28 mouse cellular contexts compared by ENCODE assay signal in the genomic region with DNA sequence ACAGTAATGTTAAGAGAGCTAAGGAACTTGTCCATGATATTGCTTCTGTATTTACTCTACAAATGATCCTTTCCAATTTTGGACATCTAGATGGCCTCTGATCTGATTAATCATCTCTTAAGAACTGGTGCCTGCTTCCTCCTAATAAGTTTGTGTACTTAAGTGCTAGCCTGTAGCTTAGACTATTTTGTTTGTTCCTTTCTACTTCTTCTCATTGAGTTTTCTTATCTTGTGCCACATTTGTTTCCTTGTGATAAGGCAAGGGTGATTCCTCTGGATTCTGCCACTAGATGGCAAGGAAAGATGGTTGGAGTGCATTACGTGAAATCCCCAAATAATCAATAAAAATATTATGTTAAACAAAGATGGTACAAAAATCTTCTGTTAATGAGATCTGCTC.
A peak's percentile ranks its signal among the peaks of the same experiment; 100 is the strongest.
DNase-seq lines count a peak whose midpoint lies in the region; ATAC-seq and TF ChIP-seq lines count a peak whose summit lies in the region.
"Had no signal": no experiment of that assay in that cellular context is flagged by ENCODE, and none has a peak within 500 bp of the region (broad histone marks: within the 10 kb centered on the region; RNA-seq: fewer than 3 reads in every experiment).

No protein-coding gene starts in this region.

- H3K27ac ChIP-seq in lung, postnatal 0 days (ENCODE audit: low read length) = no peak overlapping the region
- H3K27ac ChIP-seq: embryonic facial prominence, embryonic 13.5 days; embryonic facial prominence, embryonic 15.5 days; forebrain, embryonic 10.5 days; forebrain, embryonic 12.5 days had no signal

- no peaks in the 10 kb centered on the region for H3K9me3 ChIP-seq in lung, postnatal 0 days (ENCODE audit: low read length)
- no peaks in the 10 kb centered on the region for H3K9me3 ChIP-seq in G1E (replicated peaks)
- H3K9me3 ChIP-seq: embryonic facial prominence, embryonic 13.5 days; embryonic facial prominence, embryonic 15.5 days; forebrain, embryonic 10.5 days; forebrain, embryonic 12.5 days had no signal

- no peaks in the 10 kb centered on the region for H3K36me3 ChIP-seq in lung, postnatal 0 days (ENCODE audit: insufficient read depth, low read length)
- H3K36me3 ChIP-seq in G1E (replicated peaks) = no peaks in the 10 kb centered on the region
- H3K36me3 ChIP-seq: embryonic facial prominence, embryonic 13.5 days; embryonic facial prominence, embryonic 15.5 days; forebrain, embryonic 10.5 days; forebrain, embryonic 12.5 days had no signal

- ATAC-seq in lung, postnatal 0 days = peak; percentile 23; the same call in 1 of the 2 replicates
- ATAC-seq in G1E (ENCODE audit: extremely low read depth, insufficient number of reproducible peaks, low FRiP score, poor library complexity, severe bottlenecking) = peak; percentile 60
- ATAC-seq: CD4-positive, CD25-positive, alpha-beta regulatory T cell, adult 4 months; forebrain, embryonic 14.5 days; forebrain, embryonic 16.5 days had no signal

- H3K4me1 ChIP-seq in lung, postnatal 0 days (ENCODE audit: insufficient read depth, low read depth, low read length) = no peaks in the 10 kb centered on the region
- no peaks in the 10 kb centered on the region for H3K4me1 ChIP-seq in G1E (ENCODE audit: insufficient read depth, low read depth, low read length)
- H3K4me1 ChIP-seq: embryonic facial prominence, embryonic 13.5 days; embryonic facial prominence, embryonic 15.5 days; forebrain, embryonic 10.5 days; forebrain, embryonic 12.5 days had no signal

- DNase-seq in lung, postnatal 0 days (ENCODE audit: low spot score) = peak; percentile 13
- no peak for DNase-seq in lung, postnatal 14 days
- peak; percentile 66 for DNase-seq in lung, postnatal 25 days (ENCODE audit: low spot score)
- DNase-seq in lung, postnatal 4 days = no peak
- DNase-seq in 416B (ENCODE audit: low read depth) = peak; percentile 41
- no peak for DNase-seq in G1E (ENCODE audit: low spot score)
- DNase-seq in retina, postnatal 1 day = no peak
- DNase-seq in adrenal gland, adult 18-20 months (ENCODE audit: low spot score in 2 of 2) = no peak
- DNase-seq: adrenal gland, adult 2 months; adrenal gland, postnatal 10 days; adrenal gland, postnatal 25 days; B cell, adult 2 months; cerebellum, adult 11 months; cerebellum, adult 18-20 months; cerebellum, adult 8-10 months; cerebellum, adult 9-11 months; cerebellum, postnatal 14 days; cerebellum, postnatal 36 days; embryo, embryonic 11 days had no signal

- no peak overlapping the region for H3K4me3 ChIP-seq in lung, postnatal 0 days (ENCODE audit: low read depth, low read length)
- no peak overlapping the region for H3K4me3 ChIP-seq in G1E (ENCODE audit: low read depth, low read length)
- H3K4me3 ChIP-seq: embryonic facial prominence, embryonic 13.5 days; embryonic facial prominence, embryonic 15.5 days; erythroblast, embryonic 14.5 days; forebrain, embryonic 10.5 days; forebrain, embryonic 12.5 days had no signal

- TF ChIP-seq CTCF in lung, postnatal 0 days (IDR thresholded peaks at IDR 0.05) = peak; percentile 47
- TF ChIP-seq CTCF in G1E (IDR thresholded peaks at IDR 0.05; ENCODE audit: low read depth, low read length) = no peak

- H3K9ac ChIP-seq in lung, postnatal 0 days (replicated peaks; ENCODE audit: low read depth) = no peak overlapping the region
- H3K9ac ChIP-seq: embryonic facial prominence, embryonic 13.5 days; embryonic facial prominence, embryonic 15.5 days; forebrain, embryonic 12.5 days had no signal

- no peak overlapping the region for H3K4me2 ChIP-seq in lung, postnatal 0 days (replicated peaks; ENCODE audit: low read depth, low read length)
- H3K4me2 ChIP-seq: embryonic facial prominence, embryonic 13.5 days; embryonic facial prominence, embryonic 15.5 days; forebrain, embryonic 12.5 days had no signal

- TF ChIP-seq EP300 in lung, postnatal 0 days (IDR thresholded peaks at IDR 0.05) = peak; percentile 96

- WGBS in lung, postnatal 0 days = 29% methylated on average over 1 of the region's 1 CpGs

- H3K27me3 ChIP-seq in lung, postnatal 0 days (replicated peaks; ENCODE audit: insufficient read depth, low read length) = no peaks in the 10 kb centered on the region
- no peaks in the 10 kb centered on the region; the same call in 1 of the 2 replicates for H3K27me3 ChIP-seq in G1E (ENCODE audit: insufficient read depth, low read length)
- H3K27me3 ChIP-seq: CH12.LX; embryonic facial prominence, embryonic 13.5 days; embryonic facial prominence, embryonic 15.5 days; forebrain, embryonic 12.5 days had no signal

Comparison
In these comparisons a context has a peak if more than half of its experiments do, and no peak if none do; other contexts are left out.
1. DNase-seq: peak in lung, postnatal 0 days (single experiment), lung, postnatal 25 days (single experiment) and 416B (single experiment); none in lung, postnatal 14 days (single experiment), lung, postnatal 4 days (0 of 2), G1E (single experiment), retina, postnatal 1 day (single experiment) and adrenal gland, adult 18-20 months (0 of 2).